Mouse (Mus musculus) MEL (cell line): ENCODE measurements around the gene Pigb. TPM values are rescaled to one million over a fixed set of nuclear protein-coding genes. Genes with fewer than 3 reads are reported as not detected.

Experiments used
- DNase-seq: peaks from one replicate; pipeline ENCODE4 v3.0.0; 2011; ENCODE audit warnings: low read depth, low spot score
- H3K27ac ChIP-seq: 2 replicates; pipeline ENCODE4 v1.5.1; 2012; ENCODE audit warnings: low read depth, mild to moderate bottlenecking, control low read depth, low read length, moderate library complexity; ENCODE audit not compliant: control insufficient read depth
- H3K27me3 ChIP-seq, 2 experiments: fragments of 150-350 bp in 1 of 2; sonication (generic) in 1 of 2; 2 replicates each; pipeline ENCODE4 v1.6.1; 2012; ENCODE audit warnings: low read length in 2 of 2, mild to moderate bottlenecking in 2 of 2, improper control_type of control experiment in 1 of 2, moderate library complexity in 1 of 2; ENCODE audit not compliant: insufficient read depth in 2 of 2, control insufficient read depth in 1 of 2
- H3K36me3 ChIP-seq, 2 experiments: 2 replicates each; pipeline ENCODE4 v1.6.1; 2012 to 2014; ENCODE audit warnings: low read length in 2 of 2, improper control_type of control experiment in 1 of 2, inconsistent platforms in 1 of 2, mild to moderate bottlenecking in 1 of 2; ENCODE audit not compliant: insufficient read depth in 2 of 2, control insufficient read depth in 1 of 2
- H3K4me1 ChIP-seq, 2 experiments: fragments of 150-350 bp in 1 of 2; sonication (generic) in 1 of 2; 2 replicates each; pipeline ENCODE4 v1.6.1; 2012; ENCODE audit warnings: low read length in 2 of 2, improper control_type of control experiment in 1 of 2, mild to moderate bottlenecking in 1 of 2; ENCODE audit not compliant: insufficient read depth in 2 of 2, control insufficient read depth in 1 of 2
- H3K4me3 ChIP-seq, 2 experiments: fragments of 150-350 bp in 1 of 2; sonication (generic) in 1 of 2; 2 replicates each; pipeline ENCODE4 v1.5.1; 2012; ENCODE audit warnings: low read depth in 2 of 2, low read length in 2 of 2, mild to moderate bottlenecking in 2 of 2, moderate library complexity in 2 of 2, control low read depth in 1 of 2, improper control_type of control experiment in 1 of 2; ENCODE audit not compliant: control insufficient read depth in 1 of 2, insufficient read depth in 1 of 2
- H3K79me2 ChIP-seq: 2 replicates; pipeline ENCODE4 v1.6.1; 2012; ENCODE audit warnings: mild to moderate bottlenecking, low read length, moderate library complexity; ENCODE audit not compliant: control insufficient read depth, poor library complexity, insufficient read depth
- H3K9ac ChIP-seq: 2 replicates; pipeline ENCODE4 v1.6.1; 2012; ENCODE audit warnings: low read depth, mild to moderate bottlenecking, control low read depth, low read length, moderate library complexity; ENCODE audit not compliant: control insufficient read depth, poor library complexity, severe bottlenecking
- H3K9me3 ChIP-seq: fragments of 150-350 bp; sonication (generic); replicated peaks from 2 replicates; pipeline ENCODE4 v1.6.1; 2012; ENCODE audit warnings: mild to moderate bottlenecking, low read length, improper control_type of control experiment, moderate library complexity; ENCODE audit not compliant: insufficient read depth
- BHLHE40 ChIP-seq: IDR thresholded peaks from 2 replicates; pipeline ENCODE4 v1.6.1; 2012; ENCODE audit warnings: low read depth, mild to moderate bottlenecking, inconsistent platforms, low read length, improper control_type of control experiment, borderline replicate concordance
- CTCF ChIP-seq, 3 experiments: IDR thresholded peaks in 2 of 3; conservative IDR thresholded peaks in 1 of 3; 2 replicates each; pipeline ENCODE4 v1.5.1; 2011 to 2012; ENCODE audit warnings: low read length in 3 of 3, low read depth in 2 of 3, mild to moderate bottlenecking in 2 of 3, improper control_type of control experiment in 1 of 3, inconsistent platforms in 1 of 3, mixed read lengths in 1 of 3, moderate library complexity in 1 of 3; ENCODE audit not compliant: control insufficient read depth in 1 of 3, insufficient read depth in 1 of 3, poor library complexity in 1 of 3, severe bottlenecking in 1 of 3
- ELF1 ChIP-seq: IDR thresholded peaks from 2 replicates; pipeline ENCODE4 v1.6.1; 2014; ENCODE audit warnings: low read depth, mild to moderate bottlenecking, inconsistent platforms, low read length, improper control_type of control experiment, moderate library complexity
- EP300 ChIP-seq, 2 experiments: IDR thresholded peaks; 2 replicates each; pipeline ENCODE4 v1.6.1; 2011; ENCODE audit warnings: improper control_type of control experiment in 2 of 2, low read length in 2 of 2, low read depth in 1 of 2, mild to moderate bottlenecking in 1 of 2
- HCFC1 ChIP-seq: IDR thresholded peaks from 2 replicates; pipeline ENCODE4 v1.6.1; 2012; ENCODE audit warnings: low read depth, mild to moderate bottlenecking, inconsistent platforms, low read length, improper control_type of control experiment, moderate library complexity
- MAFK ChIP-seq: IDR thresholded peaks from 2 replicates; pipeline ENCODE4 v1.6.1; 2011; ENCODE audit warnings: low read depth, mild to moderate bottlenecking, low read length, improper control_type of control experiment, borderline replicate concordance
- MAZ ChIP-seq: IDR thresholded peaks from 2 replicates; pipeline ENCODE4 v1.6.1; 2012; ENCODE audit warnings: low read depth, mild to moderate bottlenecking, inconsistent platforms, low read length, improper control_type of control experiment
- MYB ChIP-seq: IDR thresholded peaks from 2 replicates; pipeline ENCODE4 v1.6.1; 2011; ENCODE audit warnings: mild to moderate bottlenecking, low read depth, low read length, improper control_type of control experiment
- MYC ChIP-seq: IDR thresholded peaks from 2 replicates; pipeline ENCODE4 v1.6.1; 2011; ENCODE audit warnings: low read depth, mild to moderate bottlenecking, low read length, improper control_type of control experiment, moderate library complexity
- NRF1 ChIP-seq: IDR thresholded peaks from 2 replicates; pipeline ENCODE4 v1.6.1; 2014; ENCODE audit warnings: low read depth, mild to moderate bottlenecking, inconsistent platforms, low read length, improper control_type of control experiment, moderate library complexity; ENCODE audit not compliant: poor library complexity, insufficient read depth, severe bottlenecking
- POLR2AphosphoS5 ChIP-seq: IDR thresholded peaks from 2 replicates; pipeline ENCODE4 v1.6.1; 2012; ENCODE audit warnings: low read depth, borderline replicate concordance, mild to moderate bottlenecking, inconsistent platforms, low read length, moderate library complexity, mixed read lengths
- RAD21 ChIP-seq: IDR thresholded peaks from 2 replicates; pipeline ENCODE4 v1.6.1; 2011; ENCODE audit warnings: mild to moderate bottlenecking, low read depth, low read length, improper control_type of control experiment
- TAL1 ChIP-seq: IDR thresholded peaks from 2 replicates; pipeline ENCODE4 v1.6.1; 2012; ENCODE audit warnings: mild to moderate bottlenecking, inconsistent platforms, low read length, moderate library complexity, mixed read lengths
- TBP ChIP-seq: IDR thresholded peaks from 2 replicates; pipeline ENCODE4 v1.8.0; 2011; ENCODE audit warnings: low read depth, low read length, improper control_type of control experiment
- UBTF ChIP-seq: IDR thresholded peaks from 2 replicates; pipeline ENCODE4 v1.6.1; 2012; ENCODE audit warnings: low read depth, mild to moderate bottlenecking, inconsistent platforms, low read length, improper control_type of control experiment, moderate library complexity, borderline replicate concordance; ENCODE audit not compliant: insufficient read depth
- ZKSCAN1 ChIP-seq: IDR thresholded peaks from 2 replicates; pipeline ENCODE4 v1.6.1; 2012; ENCODE audit warnings: low read depth, mild to moderate bottlenecking, inconsistent platforms, low read length, improper control_type of control experiment, moderate library complexity
- polyA plus RNA-seq, 2 experiments: library from polyadenylated mRNA; stranded (reverse) in 1 of 2; unstranded in 1 of 2; fragments of >175 nt in 1 of 2; fragments of >200 nt in 1 of 2; gene quantifications; 2 replicates each; pipeline versions ENCODE4 v1.2.1 to v1.2.4; 2012; ENCODE audit warnings: low replicate concordance in 2 of 2, low read depth in 1 of 2; ENCODE audit not compliant: insufficient read length in 2 of 2, insufficient read depth in 1 of 2, missing spikeins in 1 of 2
- total RNA-seq: library from RNA; depleted of rRNA; stranded (reverse); fragments of 300-350 nt; gene quantifications from 2 replicates; pipeline ENCODE4 v1.2.3, GENCODE M21; 2012

Pigb gene
- total and polyA plus RNA-seq, 3 experiments: 3.7 to 12.0 TPM; not detected in 1

DNA sequence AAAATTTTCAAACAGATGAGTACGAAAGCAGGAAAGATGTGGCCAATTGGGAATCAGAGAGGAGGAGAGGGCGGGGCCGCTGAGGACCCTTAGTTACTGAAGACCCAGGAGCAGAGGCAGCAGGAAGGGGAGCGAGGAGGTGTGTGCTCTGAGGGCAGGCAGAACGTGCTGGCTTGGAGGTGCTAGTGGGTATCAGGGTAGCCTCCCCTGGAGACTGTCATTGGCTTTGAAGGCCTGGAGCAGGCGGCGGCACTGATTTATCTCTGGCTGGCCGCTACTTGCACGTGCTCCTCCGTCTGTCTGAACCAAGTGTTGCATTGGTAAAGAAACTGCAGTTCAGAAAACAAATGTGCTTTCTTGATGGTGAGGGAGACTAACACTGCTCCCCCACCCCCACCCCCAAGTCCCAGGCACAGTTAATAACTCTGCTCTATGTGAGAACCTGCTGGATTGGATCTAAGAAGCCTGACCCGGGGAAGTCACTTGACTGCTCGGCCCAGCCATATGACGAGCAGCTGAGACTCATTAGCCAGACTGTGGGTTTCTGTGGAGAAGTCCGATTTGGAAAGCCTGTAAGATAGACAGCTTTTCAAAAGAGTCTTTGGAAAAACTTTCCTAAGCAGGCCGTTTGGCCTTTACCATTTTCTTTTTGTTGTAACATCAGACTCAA lies 23.6 kb upstream of the Pigb start:
- Histone ChIP-seq H3K27ac (no peak overlapping the region), H3K36me3 (peaks cover 0 to 11% of the 10 kb centered on the region in 2 experiments; a peak in 3 of 4 replicates), H3K4me1 (peaks cover 5 to 10% of the 10 kb centered on the region in 2 experiments), H3K4me3 (no peak overlapping the region), H3K9ac (no peak overlapping the region), H3K27me3 (no peaks in the 10 kb centered on the region), H3K9me3 (no peaks in the 10 kb centered on the region), H3K79me2 (no peaks in the 10 kb centered on the region; the same call in 1 of the 2 replicates)
- no peak for DNase-seq
- TF ChIP-seq MYC (no peak), ELF1 (no peak), MAFK (no peak), POLR2AphosphoS5 (no peak), UBTF (no peak), TAL1 (no peak)

DNA sequence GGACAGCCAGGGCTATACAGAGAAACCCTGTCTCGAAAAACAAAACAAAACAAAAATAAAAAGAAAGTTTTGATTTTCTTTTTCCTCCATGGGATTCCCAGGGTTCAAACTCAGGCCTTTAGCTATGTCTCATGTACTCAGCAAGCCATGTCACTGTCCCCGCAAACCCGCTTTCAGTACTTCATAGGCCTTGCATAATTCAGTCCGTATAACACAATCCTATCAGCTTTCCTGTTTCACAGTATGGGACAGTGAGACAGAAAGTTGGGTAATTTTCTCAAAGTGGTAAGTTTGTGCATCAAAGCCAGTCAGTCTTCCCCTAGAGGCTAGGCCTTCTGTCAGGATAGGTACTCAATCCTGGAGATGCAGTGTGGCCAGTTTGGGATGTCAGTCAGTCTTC lies 19.0 kb upstream of the Pigb start:
- TF ChIP-seq MAZ (no peak), ELF1 (no peak), CTCF (IDR thresholded peaks at IDR 0.05 in 2 of 3, conservative IDR thresholded peaks at IDR 0.05 in 1 of 3; ENCODE audit: control insufficient read depth in 1 of 3, insufficient read depth in 1 of 3, low read depth in 2 of 3, low read length in 3 of 3, poor library complexity in 1 of 3, severe bottlenecking in 1 of 3) (no peak), UBTF (no peak), TBP (no peak), NRF1 (no peak), MYB (no peak)
- TF ChIP-seq, all 39 proteins: peak for 0
- Histone ChIP-seq H3K27me3 (no peaks in the 10 kb centered on the region), H3K4me1 (no peaks in the 10 kb centered on the region; a peak in 1 of 4 replicates), H3K36me3 (peaks cover 0 to 3% of the 10 kb centered on the region in 2 experiments; a peak in 3 of 4 replicates), H3K27ac (no peak overlapping the region), H3K9me3 (no peaks in the 10 kb centered on the region), H3K79me2 (no peaks in the 10 kb centered on the region; the same call in 1 of the 2 replicates), H3K4me3 (no peak overlapping the region), H3K9ac (no peak overlapping the region)
- DNase-seq: no peak

DNA sequence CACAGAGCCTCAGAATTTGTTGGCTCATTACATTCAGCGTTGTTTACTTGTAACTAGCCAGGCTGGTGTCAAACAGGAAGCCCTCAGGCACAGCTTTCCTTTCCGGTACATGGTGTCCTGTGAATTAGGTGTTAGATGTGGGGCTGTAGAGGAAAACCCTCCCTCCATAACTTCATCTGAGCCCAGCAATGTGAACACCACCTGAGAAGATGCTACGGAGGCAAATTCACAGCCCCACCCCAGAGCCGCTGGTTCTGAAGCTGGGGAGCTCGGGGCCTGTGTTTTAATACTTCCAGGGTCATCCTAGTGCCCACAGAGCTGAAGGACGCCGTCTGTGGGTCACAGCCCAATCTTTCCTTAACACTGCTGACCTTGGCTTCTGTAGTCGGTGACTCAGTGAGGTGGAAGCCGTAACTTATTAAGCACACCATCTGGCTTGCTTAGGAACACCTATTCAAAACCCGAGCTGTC lies 15.3 kb upstream of the Pigb start:
- Histone ChIP-seq H3K9ac (no peak overlapping the region), H3K27ac (no peak overlapping the region), H3K4me1 (0 out of 4 replicates have a peak, but pooled peaks cover 0 to 5% of the 10 kb centered on the region in 2 experiments), H3K27me3 (no peaks in the 10 kb centered on the region), H3K36me3 (peaks cover 0 to 2% of the 10 kb centered on the region in 2 experiments; a peak in 1 of 4 replicates), H3K4me3 (no peak overlapping the region), H3K9me3 (no peaks in the 10 kb centered on the region), H3K79me2 (peaks cover 2% of the 10 kb centered on the region; the same call in 1 of the 2 replicates)
- no peak for DNase-seq
- TF ChIP-seq TAL1: no peak
- TF ChIP-seq BHLHE40: no peak
- TF ChIP-seq EP300 (IDR thresholded peaks at IDR 0.05; ENCODE audit: low read depth in 1 of 2, low read length in 2 of 2): no peak
- no peak for TF ChIP-seq HCFC1
- no peak for TF ChIP-seq RAD21
- no peak for TF ChIP-seq ZKSCAN1
